Mouse (Mus musculus): ENCODE measurements at regions not wholly inside any gene's neighbourhood (a gene's known extent, or its start where the extent isn't known, plus 50 kb on each side); places are given as distances from the start of the nearest gene placed in this dataset.

DNA sequence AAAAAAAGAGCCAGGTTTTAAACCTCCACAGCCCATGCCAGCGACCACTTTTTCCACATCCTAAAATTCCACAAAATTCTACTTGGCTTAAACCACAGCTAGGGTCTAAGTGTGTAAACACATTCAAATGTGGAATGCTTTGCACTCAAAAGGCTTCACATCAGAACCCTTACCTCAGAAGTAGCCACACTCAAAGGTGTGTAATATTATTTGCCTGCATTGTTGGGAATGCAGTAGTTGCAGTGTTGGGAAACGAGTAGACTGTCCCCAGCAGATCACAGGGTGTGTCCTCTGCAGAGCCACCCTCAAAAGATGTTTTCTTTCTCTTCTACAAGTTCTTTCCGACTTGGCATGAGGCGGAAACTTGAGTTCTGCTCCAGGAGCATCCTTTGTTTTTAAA is 488.2 kb downstream of the Klf12 start:
- ChIA-PET POLR2A (no interaction called here), CTCF (no interaction called here)
- no peaks in the 10 kb centered on the region for H3K27me3 ChIP-seq
- DNase-seq (ENCODE audit: low read depth, low spot score) (no peak), ATAC-seq (no peak)
- in situ Hi-C loops (cut with MboI; ENCODE audit: low pct_unique_long_range_greater_than_20kb) = no loop called here
- no peak for TF ChIP-seq CTCF (IDR thresholded peaks at IDR 0.05)

DNA sequence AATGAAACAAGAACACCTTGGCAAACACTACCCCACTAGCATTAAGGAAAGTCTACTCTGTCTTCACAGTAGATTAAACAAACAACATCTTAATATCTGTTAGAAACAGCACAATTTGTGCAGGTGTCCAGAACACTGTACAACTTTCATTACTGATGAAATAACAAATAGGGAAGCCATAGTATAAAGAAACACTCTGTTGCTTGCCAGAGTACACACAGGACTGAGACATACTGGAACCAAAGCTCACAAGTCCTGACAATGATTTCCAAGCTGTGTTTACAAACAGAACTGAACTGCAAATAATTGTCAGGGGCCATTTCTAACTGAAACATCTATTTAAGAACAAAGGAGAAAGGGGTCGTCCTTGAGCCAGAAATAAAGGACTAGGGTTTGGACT is 478.4 kb downstream of the Klf12 start:
- DNase-seq (ENCODE audit: low read depth, low spot score) (no peak), ATAC-seq (no peak)
- no peak for TF ChIP-seq CTCF (IDR thresholded peaks at IDR 0.05)
- in situ Hi-C loops (cut with MboI; ENCODE audit: low pct_unique_long_range_greater_than_20kb) = no loop called here
- ChIA-PET POLR2A (no interaction called here), CTCF (no interaction called here)
- no peaks in the 10 kb centered on the region for H3K27me3 ChIP-seq

DNA sequence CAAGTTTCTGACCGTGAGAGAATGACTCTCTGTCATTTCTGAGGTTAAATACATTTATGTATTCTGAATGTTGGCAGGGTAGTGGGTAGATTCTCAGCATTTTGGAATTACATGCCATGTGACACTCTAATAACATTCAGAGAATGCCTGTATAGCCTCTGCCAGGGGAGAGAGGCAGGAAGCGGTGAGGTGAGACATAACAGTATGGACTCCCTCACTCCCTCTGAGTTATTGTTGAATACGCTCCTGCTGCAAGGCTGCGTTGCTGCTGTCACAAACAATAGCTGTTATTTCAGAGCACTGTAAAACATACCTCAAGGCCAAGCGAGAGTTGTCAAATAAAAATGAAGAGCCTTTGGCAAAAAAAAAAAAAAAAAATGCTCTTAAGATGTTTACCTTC is 477.9 kb downstream of the Klf12 start:
- DNase-seq (ENCODE audit: low read depth, low spot score) (no peak), ATAC-seq (no peak)
- no peaks in the 10 kb centered on the region for H3K27me3 ChIP-seq
- in situ Hi-C loops (cut with MboI; ENCODE audit: low pct_unique_long_range_greater_than_20kb) = no loop called here
- no peak for TF ChIP-seq CTCF (IDR thresholded peaks at IDR 0.05)
- CTCF ChIA-PET = no interaction called here
- POLR2A ChIA-PET = no interaction called here

DNA sequence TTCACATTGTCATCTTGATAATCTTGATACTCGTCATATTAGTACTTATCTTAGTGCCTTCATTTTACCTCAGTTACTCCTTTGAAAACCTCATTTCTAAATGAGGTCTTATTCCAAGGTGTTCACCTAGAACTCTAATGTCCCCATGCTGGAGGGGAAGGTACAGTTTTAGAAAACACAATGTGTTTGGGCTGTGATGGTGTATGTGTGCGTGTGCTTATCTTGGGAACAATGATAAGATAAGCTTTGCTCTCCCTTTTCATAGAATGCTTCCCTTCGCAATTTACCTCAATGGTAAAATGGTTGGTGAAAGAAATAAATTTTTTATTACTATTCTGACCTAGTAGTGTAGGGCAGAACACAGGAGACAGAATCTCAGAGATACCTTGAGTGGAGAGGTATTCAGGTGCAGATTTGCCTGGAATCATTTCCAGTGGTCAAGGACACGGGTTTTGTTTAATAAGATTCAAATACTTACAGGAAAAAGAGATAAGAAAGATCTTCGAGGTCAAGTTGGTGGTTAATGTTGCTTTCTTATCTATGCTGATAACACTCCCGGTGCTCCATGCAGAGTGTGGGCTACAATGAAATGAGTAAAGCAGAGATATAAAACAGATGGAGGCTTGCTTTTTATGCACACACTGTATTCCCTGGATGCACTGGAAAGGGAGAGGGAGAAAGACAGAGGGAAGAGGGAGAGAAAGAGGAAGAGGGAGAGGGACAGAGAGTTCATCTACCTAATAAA is 471.6 kb downstream of the Klf12 start:
- CTCF ChIA-PET = no interaction called here
- TF ChIP-seq CTCF (IDR thresholded peaks at IDR 0.05) = no peak
- H3K27me3 ChIP-seq = no peaks in the 10 kb centered on the region
- POLR2A ChIA-PET = no interaction called here
- DNase-seq (ENCODE audit: low read depth, low spot score) (no peak), ATAC-seq (no peak)
- in situ Hi-C loops (cut with MboI; ENCODE audit: low pct_unique_long_range_greater_than_20kb) = no loop called here

Data from Patski (cell line).